In genomic region chr11:55533378-55533777, GRCm38 (mm10) we compare ENCODE assay signal across 10 mouse cellular contexts.
A peak's percentile ranks its signal among the peaks of the same experiment; 100 is the strongest.
DNase-seq lines count a peak whose midpoint lies in the region; ATAC-seq lines count a peak whose summit lies in the region.
"Had no signal": no experiment of that assay in that cellular context is flagged by ENCODE, and none has a peak within 500 bp of the region (broad histone marks: within the 10 kb centered on the region; RNA-seq: fewer than 3 reads in every experiment).

No protein-coding gene starts in this region.

- 41% methylated on average over 5 of the region's 5 CpGs for WGBS in hindbrain, embryonic 14.5 days
- 66% methylated on average over 5 of the region's 5 CpGs for WGBS in hindbrain, embryonic 12.5 days

- H3K9ac ChIP-seq in hindbrain, embryonic 14.5 days: no peak overlapping the region
- no peak overlapping the region for H3K9ac ChIP-seq in hindbrain, embryonic 12.5 days
- H3K9ac ChIP-seq: embryonic facial prominence, embryonic 15.5 days; limb, embryonic 12.5 days had no signal

- peak; percentile 53 for DNase-seq in hindbrain, embryonic 14.5 days (ENCODE audit: low spot score)
- peak; percentile 83 for DNase-seq in cerebellum, adult 11-12 months
- peak; percentile 50 to 53 for DNase-seq in frontal cortex, postnatal 10 days (ENCODE audit: low spot score in 2 of 2)
- DNase-seq in left cerebral cortex, postnatal 36 days (ENCODE audit: low spot score in 2 of 2): peak; percentile 66 to 73
- no peak for DNase-seq in adipocyte (ENCODE audit: low spot score)
- DNase-seq in spleen, postnatal 14 days (ENCODE audit: low spot score in 2 of 2): no peak
- DNase-seq in kidney, adult 8-10 months: no peak

- 0 out of 2 replicates have a peak overlapping the region, but pooled peaks have one; percentile 5 for H3K27ac ChIP-seq in hindbrain, embryonic 14.5 days
- H3K27ac ChIP-seq in hindbrain, embryonic 12.5 days: no peak overlapping the region
- H3K27ac ChIP-seq: embryonic facial prominence, embryonic 15.5 days; limb, embryonic 12.5 days had no signal

- no peak overlapping the region for H3K4me2 ChIP-seq in hindbrain, embryonic 14.5 days (replicated peaks)
- H3K4me2 ChIP-seq in hindbrain, embryonic 12.5 days (replicated peaks): no peak overlapping the region
- H3K4me2 ChIP-seq: embryonic facial prominence, embryonic 15.5 days; limb, embryonic 12.5 days had no signal

- no peak overlapping the region for H3K4me3 ChIP-seq in hindbrain, embryonic 14.5 days (replicated peaks; ENCODE audit: low read length)
- H3K4me3 ChIP-seq in hindbrain, embryonic 12.5 days: no peak overlapping the region
- H3K4me3 ChIP-seq: embryonic facial prominence, embryonic 15.5 days; limb, embryonic 12.5 days had no signal

- no peaks in the 10 kb centered on the region for H3K9me3 ChIP-seq in hindbrain, embryonic 14.5 days (ENCODE audit: control insufficient read depth, low read length)
- no peaks in the 10 kb centered on the region for H3K9me3 ChIP-seq in hindbrain, embryonic 12.5 days (replicated peaks)
- H3K9me3 ChIP-seq: embryonic facial prominence, embryonic 15.5 days; limb, embryonic 12.5 days had no signal

- H3K27me3 ChIP-seq in hindbrain, embryonic 14.5 days (ENCODE audit: control insufficient read depth, insufficient read depth, low read length): no peaks in the 10 kb centered on the region
- no peaks in the 10 kb centered on the region for H3K27me3 ChIP-seq in hindbrain, embryonic 12.5 days
- H3K27me3 ChIP-seq: embryonic facial prominence, embryonic 15.5 days; limb, embryonic 12.5 days had no signal

- intact Hi-C loops in left cerebral cortex, postnatal 36 days (cut with DNase I): no loop called here

- H3K4me1 ChIP-seq in hindbrain, embryonic 14.5 days (replicated peaks; ENCODE audit: control insufficient read depth, insufficient read depth, low read length): peaks cover 4% of the 10 kb centered on the region; the same call in 1 of the 2 replicates
- H3K4me1 ChIP-seq in hindbrain, embryonic 12.5 days: peaks cover 9% of the 10 kb centered on the region; the same call in 1 of the 2 replicates
- H3K4me1 ChIP-seq: embryonic facial prominence, embryonic 15.5 days; limb, embryonic 12.5 days had no signal

- ATAC-seq in hindbrain, embryonic 14.5 days (ENCODE audit: low FRiP score): no peak
- ATAC-seq in hindbrain, embryonic 12.5 days (ENCODE audit: low FRiP score): no peak

- no peaks in the 10 kb centered on the region for H3K36me3 ChIP-seq in hindbrain, embryonic 14.5 days (replicated peaks; ENCODE audit: control insufficient read depth, insufficient read depth)
- H3K36me3 ChIP-seq in hindbrain, embryonic 12.5 days: peaks cover 25% of the 10 kb centered on the region
- H3K36me3 ChIP-seq: embryonic facial prominence, embryonic 15.5 days; limb, embryonic 12.5 days had no signal

Comparison
In these comparisons a context has a peak if more than half of its experiments do, and no peak if none do; other contexts are left out.
1. DNase-seq: peak in hindbrain, embryonic 14.5 days (single experiment), cerebellum, adult 11-12 months (single experiment), frontal cortex, postnatal 10 days (2 of 2) and left cerebral cortex, postnatal 36 days (2 of 2); none in adipocyte (single experiment), spleen, postnatal 14 days (0 of 2) and kidney, adult 8-10 months (0 of 2).